34 mouse cellular contexts compared by ENCODE assay signal in genomic region chr1:95030579-95030978, GRCm38 (mm10).
"Had no signal": no experiment of that assay in that cellular context is flagged by ENCODE, and none has a peak within 500 bp of the region (broad histone marks: within the 10 kb centered on the region; RNA-seq: fewer than 3 reads in every experiment).

No protein-coding gene starts in this region.

- H3K4me1 ChIP-seq: heart, embryonic 12.5 days; heart, embryonic 13.5 days; heart, embryonic 15.5 days; hindbrain, embryonic 10.5 days; hindbrain, embryonic 12.5 days; hindbrain, embryonic 13.5 days; hindbrain, embryonic 15.5 days; intestine, embryonic 15.5 days; kidney, embryonic 15.5 days had no signal

- H3K27ac ChIP-seq: heart, embryonic 13.5 days; heart, embryonic 15.5 days; hindbrain, embryonic 10.5 days; hindbrain, embryonic 12.5 days; hindbrain, embryonic 13.5 days; hindbrain, embryonic 14.5 days; hindbrain, embryonic 15.5 days; hindbrain, postnatal 0 days; intestine, embryonic 15.5 days; kidney, embryonic 15.5 days; kidney, postnatal 0 days; layer of hippocampus, adult 2 months; left cerebral cortex, adult 2 months had no signal

- H3K27me3 ChIP-seq: heart, embryonic 12.5 days; heart, embryonic 13.5 days; heart, embryonic 15.5 days; hindbrain, embryonic 12.5 days; hindbrain, embryonic 13.5 days; hindbrain, embryonic 15.5 days; intestine, embryonic 15.5 days; kidney, embryonic 15.5 days had no signal

- H3K9me3 ChIP-seq: heart, embryonic 12.5 days; heart, embryonic 13.5 days; heart, embryonic 15.5 days; hindbrain, embryonic 10.5 days; hindbrain, embryonic 12.5 days; hindbrain, embryonic 13.5 days; hindbrain, embryonic 15.5 days; intestine, embryonic 15.5 days; kidney, embryonic 15.5 days had no signal

- H3K4me3 ChIP-seq: heart, embryonic 12.5 days; heart, embryonic 13.5 days; heart, embryonic 15.5 days; hindbrain, embryonic 10.5 days; hindbrain, embryonic 12.5 days; hindbrain, embryonic 13.5 days; hindbrain, embryonic 15.5 days; intestine, embryonic 15.5 days; kidney, embryonic 15.5 days; layer of hippocampus, adult 2 months; left cerebral cortex, adult 2 months had no signal

- H3K36me3 ChIP-seq: heart, embryonic 12.5 days; heart, embryonic 13.5 days; heart, embryonic 15.5 days; hindbrain, embryonic 10.5 days; hindbrain, embryonic 12.5 days; hindbrain, embryonic 13.5 days; hindbrain, embryonic 15.5 days; intestine, embryonic 15.5 days; kidney, embryonic 15.5 days had no signal

- H3K4me2 ChIP-seq: heart, embryonic 11.5 days; heart, embryonic 12.5 days; heart, embryonic 13.5 days; heart, embryonic 15.5 days; hindbrain, embryonic 12.5 days; hindbrain, embryonic 13.5 days; hindbrain, embryonic 14.5 days; hindbrain, embryonic 15.5 days; intestine, embryonic 15.5 days; kidney, embryonic 15.5 days had no signal

- H3K9ac ChIP-seq: heart, embryonic 12.5 days; heart, embryonic 13.5 days; heart, embryonic 15.5 days; hindbrain, embryonic 12.5 days; hindbrain, embryonic 13.5 days; hindbrain, embryonic 14.5 days; hindbrain, embryonic 15.5 days; intestine, embryonic 15.5 days; kidney, embryonic 15.5 days had no signal

- ATAC-seq: hindbrain, embryonic 16.5 days; hindbrain, postnatal 0 days; inflammation-experienced regulatory T-cells, adult 6 months; intestine, embryonic 15.5 days; intestine, embryonic 16.5 days; intestine, postnatal 0 days had no signal

- DNase-seq: heart, postnatal 10 days; heart, postnatal 14 days; heart, postnatal 36 days; kidney, adult 11 months; kidney, adult 18-20 months; kidney, adult 2 months; kidney, adult 8-10 months; kidney, adult 9 months; kidney, postnatal 10 days; kidney, postnatal 14 days; kidney, postnatal 25 days; kidney, postnatal 36 days; kidney, postnatal 4 days; layer of hippocampus, adult 9-11 months; layer of hippocampus, postnatal 36 days had no signal
